Mouse (Mus musculus) spleen, embryonic (tissue): ENCODE results near the gene Elof1.
"Not testable (repeated sequence)": the region's sequence is repeated elsewhere in the genome, so short reads cannot be mapped to it uniquely, and the experiment has no call there.

Experiments used
- CTCF ChIA-PET: fragments of 350-600 bp; sonication (Branson Sonifier 250); formaldehyde crosslinking; loops from one replicate; lab custom pipeline; 2022; lab: Charles Lee

Gene Elof1

DNA sequence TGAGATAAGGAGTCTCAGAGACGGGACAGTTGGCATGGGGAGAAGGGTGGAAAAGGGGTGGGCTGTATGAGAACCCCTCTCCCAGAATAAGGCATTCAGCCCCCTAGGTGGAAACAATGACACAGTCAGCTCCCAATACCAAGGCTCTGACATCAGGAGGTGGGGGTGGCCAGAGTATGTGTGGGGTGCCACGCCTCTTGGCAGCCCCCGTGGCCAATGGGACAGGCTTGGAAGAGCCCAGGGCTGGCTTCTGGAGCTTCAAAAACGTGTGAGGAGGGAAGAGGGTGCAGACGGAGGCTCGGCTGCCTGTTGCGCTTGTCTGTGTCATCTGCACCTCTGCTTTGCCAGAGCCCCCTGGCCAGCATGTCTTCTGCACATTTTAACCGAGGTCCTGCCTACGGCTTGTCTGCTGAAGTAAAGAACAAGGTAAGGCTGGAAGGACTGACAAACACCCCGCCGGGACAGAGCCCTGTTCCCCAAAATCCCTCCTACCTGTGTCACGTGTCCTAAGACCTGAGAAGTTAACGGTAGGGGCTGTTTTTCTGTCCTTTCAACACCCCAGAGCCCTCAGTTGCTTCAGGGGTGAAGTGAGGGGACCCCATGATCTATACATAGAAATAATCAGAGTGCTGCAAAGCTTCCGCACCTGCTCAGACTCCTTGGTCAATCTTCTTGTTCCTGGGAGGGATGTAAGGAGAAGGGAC lies 17.8 kb downstream of the Elof1 start, which contains the start of gene Cnn1:
TSS of gene Cnn1 (plus strand) at position 224 of the 704 bp plus-strand sequence.
- CTCF ChIA-PET, result no interaction called here

DNA sequence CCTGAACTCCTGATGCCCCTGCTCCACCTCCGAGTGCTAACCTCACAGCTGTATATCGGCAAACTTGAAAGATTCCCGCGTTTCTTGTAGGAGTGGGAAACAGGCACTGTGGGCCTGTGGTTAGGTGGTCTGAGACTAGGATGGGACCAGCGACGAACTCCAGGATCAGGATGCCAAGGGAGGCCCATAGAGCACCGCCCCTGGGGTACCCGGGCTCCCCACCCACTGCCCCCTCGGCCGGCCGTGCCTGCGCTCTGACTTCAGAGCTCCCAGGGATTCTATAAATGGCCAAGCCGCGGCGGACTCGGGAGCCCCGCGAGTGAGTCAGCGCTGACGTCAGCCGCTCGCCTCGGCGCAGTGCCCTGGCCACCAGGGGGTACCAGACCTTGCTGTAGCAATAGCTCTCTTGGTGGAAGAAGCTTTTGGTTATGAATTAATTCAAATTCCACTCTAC lies 21.1 kb downstream of the Elof1 start:
- CTCF ChIA-PET, result interaction anchor here (0.5 to 1.6 kb wide), 4 partner anchors 13 to 142 kb away, joined by 3 to 8 read pairs (median 5); no protein-coding TSS in a partner anchor

DNA sequence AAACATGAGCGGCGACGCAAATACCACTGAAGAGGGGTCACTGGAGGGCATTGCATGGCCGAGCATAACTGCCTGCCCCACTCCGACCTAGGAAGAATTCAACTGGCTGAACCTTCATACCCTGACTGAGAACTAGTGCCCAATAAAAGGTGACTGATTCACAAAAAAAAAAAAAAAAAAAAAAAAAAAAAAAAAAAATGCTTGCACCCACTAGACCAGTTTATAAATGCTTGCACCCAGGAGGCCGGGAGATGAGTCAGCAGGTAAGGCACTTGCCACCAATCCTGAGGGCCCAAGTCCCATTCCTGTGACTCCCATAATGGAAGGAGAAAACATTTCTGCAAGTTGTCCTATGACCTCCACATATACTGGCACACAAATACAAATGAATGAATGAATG lies 24.2 kb downstream of the Elof1 start:
- CTCF ChIA-PET, result no interaction called here

DNA sequence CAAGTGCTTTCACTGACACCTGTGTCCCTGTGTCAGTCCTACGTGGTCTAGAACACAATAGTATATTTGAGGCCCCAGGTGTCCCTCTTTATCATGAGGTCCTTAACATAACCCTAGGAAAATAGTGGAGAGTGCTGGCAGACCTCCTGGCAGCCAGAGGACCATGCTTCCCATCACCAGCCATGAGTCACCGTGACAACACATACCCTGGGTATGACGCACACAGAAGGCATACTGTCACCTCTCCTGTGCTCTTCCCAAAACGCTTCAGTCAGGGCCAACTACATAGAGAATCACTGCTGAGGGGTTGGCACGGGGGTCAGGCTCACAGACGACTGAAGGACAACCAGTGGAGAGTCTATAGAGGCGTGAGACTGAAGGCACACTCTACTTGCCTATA lies 27.0 kb downstream of the Elof1 start:
- CTCF ChIA-PET, result no interaction called here

DNA sequence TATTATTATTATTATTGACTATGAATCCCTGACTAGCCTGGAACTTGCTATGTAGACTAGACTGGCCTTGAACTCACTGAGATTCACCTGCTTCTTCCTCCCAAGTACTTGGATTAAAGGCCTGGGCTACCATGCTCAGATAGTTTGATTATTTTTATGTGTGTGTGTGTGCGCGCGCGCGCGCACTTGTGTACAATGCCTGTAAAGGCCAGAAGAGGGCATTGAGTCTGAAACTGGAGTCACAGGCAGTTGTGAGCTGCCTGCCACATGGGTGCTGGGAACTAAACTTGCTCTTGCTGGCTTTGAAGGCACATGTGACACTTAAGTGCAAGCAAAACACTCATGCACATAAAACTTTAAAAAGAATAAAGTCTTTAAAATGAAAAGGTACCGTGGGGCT lies 27.7 kb downstream of the Elof1 start:
- CTCF ChIA-PET, result no interaction called here

DNA sequence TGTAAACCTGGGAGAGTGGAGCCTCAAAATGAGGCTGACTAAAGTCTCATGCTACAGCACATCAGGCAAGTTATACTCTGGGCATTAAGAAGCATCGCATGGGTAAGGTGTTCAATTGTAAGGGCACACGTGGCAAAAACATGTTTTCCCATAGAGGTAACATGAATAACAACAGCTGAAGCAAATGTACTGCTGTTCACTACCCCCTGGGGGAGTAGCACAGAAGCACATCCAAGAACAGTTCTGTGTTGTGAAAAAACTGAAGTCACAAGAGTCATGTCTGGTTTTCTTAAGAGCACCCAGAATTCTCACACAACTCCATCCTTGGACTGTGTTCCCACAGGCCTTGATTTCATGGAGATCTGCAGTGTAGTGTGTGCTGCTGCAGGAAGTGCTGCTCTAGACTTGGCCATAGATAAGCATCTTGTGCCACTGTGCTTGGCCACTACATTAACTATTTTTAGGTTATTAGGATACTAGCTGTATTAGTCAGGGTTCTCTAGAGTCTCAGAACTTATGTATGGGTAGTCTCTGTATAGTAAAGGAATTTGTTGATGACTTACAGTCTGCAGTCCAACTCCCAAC lies 29.8 kb downstream of the Elof1 start:
- CTCF ChIA-PET, result no interaction called here

DNA sequence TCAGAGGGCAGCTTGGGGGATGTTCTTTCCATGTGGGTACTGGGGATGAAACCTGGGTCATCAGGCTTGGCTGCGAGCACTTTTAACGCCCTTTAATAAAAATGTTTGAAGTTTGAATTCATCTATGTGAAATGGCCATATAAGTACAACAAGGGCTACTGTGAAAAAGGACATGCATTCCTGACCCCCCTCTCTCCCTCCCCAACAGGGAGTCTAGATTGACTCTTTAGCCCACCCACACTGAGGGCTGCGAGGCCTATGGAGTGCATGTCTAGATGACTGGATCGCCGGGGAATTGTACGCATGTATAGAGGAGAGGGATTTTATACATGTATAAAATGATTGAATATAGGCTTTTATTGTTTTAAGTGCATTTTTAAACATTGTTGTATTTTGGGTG lies 31.0 kb downstream of the Elof1 start:
- CTCF ChIA-PET, result interaction anchor here (0.7 kb wide), 1 partner anchor 52 kb away, joined by 3 read pairs; no protein-coding TSS in a partner anchor

DNA sequence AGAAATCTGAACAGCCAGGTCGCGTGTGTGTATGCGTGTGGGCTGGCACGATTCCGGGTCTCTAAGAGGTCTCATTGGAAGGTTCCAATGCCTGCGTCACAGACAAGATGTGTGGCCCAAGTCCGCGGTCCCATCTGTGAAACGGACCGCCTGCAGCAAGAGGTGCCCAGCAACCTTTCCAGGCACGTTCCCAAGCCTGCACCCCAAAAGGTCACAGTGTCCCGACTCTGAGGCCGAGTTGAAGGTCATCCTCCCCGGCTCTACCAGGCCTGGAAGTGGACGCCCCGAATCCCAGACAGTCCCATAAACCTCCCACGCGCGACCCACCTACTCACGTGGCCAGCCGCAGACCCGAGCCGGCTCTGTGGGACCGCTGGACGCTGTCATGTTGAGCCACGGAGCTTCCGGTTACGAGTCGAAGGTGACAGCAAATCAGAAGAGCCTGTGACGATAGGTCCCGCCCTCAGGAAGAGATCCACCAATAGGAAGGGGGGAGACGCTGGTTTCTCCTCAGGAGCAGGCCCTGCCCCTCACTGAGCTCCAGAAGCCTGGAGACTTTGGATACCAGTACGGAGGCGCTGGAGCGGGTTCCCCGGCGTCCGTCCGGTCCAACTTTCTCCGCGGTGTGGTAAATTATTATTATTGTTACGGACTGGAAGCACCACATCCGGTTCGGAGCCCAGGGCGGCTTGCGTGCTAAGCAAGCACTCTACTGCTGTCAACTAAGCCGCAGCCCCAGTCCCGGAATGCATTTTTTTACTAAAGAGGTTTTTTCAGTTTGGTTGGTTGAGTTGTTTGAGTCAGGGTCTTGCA lies 31.7 kb downstream of the Elof1 start, which contains the start of gene Ecsit:
TSS of gene Ecsit (minus strand) at position 417 of the 813 bp plus-strand sequence.
- CTCF ChIA-PET, result interaction anchor here (0.5 to 0.7 kb wide), 3 partner anchors 10 to 59 kb away, joined by 3 to 19 read pairs (median 3); no protein-coding TSS in a partner anchor

DNA sequence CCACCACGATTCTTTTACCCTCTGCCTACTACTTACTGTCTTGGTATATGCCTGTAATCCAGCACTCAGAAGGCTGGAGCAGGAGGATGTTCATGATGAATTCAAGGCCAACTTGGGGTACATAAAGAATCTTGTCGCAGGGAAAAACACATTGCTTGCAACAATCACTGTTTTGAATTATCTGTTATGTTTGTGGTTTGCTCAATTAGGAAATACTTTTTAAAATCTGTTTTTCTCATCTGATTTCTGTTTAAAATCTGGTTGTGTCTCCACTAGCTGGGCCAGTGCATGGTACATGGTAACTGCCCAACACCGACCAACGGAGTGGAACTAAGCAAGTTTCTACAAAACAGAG lies 32.3 kb downstream of the Elof1 start:
- CTCF ChIA-PET, result interaction anchor here (0.5 kb wide), 1 partner anchor 60 kb away, joined by 3 read pairs; no protein-coding TSS in a partner anchor

DNA sequence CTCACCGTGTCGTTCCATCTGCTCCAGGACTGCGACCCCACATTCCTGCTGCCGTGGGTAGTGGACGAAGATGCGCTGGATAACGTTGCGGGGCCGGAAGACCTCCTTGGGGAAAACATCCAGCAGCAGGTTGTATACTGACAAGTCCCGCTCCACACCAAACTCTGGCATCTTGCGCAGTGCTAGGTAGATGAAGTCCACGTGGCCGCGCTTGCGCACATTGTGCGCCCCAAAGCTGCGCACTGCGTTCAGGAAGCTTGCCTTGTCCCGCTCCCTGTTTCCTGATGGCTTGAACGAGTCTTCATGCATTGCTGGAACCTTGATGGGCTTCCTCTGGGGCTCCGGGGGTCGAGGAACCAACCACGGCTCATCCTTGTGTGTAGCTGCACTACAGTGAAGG lies 40.7 kb downstream of the Elof1 start:
- CTCF ChIA-PET, result no interaction called here

DNA sequence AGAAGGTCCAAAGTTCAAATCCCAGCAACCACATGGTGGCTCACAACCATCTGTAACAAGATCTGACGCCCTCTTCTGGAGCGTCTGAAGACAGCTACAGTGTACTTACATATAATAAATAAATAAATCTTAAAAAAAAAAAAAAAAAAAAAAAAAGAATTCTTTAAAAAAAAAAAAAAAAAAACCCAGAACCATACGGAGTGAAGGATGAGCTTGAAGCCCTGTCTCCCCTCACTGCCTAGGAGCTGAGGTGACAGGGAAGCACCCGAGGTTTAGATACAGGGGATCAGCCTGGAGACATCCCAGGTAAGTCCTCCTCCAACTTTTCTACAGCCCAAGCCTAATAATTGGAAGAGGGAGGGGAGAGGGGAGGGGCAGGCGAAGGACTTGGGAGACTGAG lies 41.2 kb downstream of the Elof1 start:
- CTCF ChIA-PET, result not testable (repeated sequence)

DNA sequence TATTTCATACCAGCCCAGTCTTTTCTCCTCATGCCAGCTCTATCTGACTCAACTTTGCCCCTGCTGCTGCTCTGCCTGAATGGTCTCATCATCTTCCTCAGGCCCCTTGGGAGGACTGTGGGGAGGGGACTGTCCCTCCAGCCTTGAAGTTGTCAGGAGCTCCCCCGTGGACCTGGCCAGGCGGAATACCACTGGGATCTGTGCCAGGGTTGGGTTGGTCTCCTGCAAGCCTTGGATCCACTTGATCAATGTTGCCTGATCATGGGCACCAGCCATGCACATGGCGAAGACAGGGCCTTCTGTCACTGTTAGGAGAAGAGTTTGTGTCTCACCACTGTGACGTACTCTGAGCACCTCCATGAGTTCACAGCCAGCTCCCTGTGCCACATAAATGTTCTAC lies 44.7 kb downstream of the Elof1 start:
- CTCF ChIA-PET, result no interaction called here

DNA sequence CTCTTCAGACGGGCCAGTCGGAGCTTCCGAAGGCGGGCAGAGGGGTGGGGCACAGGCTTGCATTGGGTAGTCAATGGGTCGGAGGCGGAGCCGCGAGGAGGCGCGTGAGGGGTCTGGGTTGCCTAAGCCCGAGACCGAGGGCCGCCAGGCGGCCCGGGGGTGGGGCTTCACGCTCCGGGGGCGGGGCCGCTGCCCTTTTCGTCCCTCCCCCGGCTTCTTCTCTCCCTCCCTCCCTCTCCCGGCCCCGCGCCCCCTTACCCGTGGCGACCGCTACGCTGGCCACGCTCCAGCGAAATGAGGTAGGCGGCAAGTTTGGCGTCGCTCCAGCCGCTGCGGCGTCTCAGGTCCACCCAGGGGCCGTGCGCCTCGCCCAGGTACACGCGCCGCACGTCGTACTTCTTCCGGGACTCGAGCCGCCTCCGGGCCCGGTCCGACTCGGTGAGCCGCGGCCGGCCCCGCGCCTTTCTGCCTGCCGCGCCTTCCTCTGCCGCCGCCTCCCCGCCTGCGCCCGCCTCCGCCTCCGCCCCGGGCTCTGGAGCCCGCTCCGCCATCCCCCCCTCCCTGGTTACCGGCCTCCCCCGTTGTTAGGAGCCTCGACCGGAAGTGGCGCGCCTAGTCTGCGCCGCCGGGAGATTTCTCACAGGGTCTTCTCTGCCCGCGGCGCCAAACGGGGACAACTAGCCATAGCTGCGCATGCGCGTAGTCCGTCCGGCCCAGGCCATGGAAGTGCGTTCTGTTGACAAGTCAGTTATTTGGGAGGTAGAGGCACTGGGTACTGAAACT lies 46.0 kb downstream of the Elof1 start, which contains the start of the genes Gm49318 and Zfp653:
TSS of gene Gm49318 (minus strand) at position 469 of the 783 bp plus-strand sequence.
TSS of gene Zfp653 (minus strand) at position 586 of the 783 bp plus-strand sequence.
- CTCF ChIA-PET, result no interaction called here

DNA sequence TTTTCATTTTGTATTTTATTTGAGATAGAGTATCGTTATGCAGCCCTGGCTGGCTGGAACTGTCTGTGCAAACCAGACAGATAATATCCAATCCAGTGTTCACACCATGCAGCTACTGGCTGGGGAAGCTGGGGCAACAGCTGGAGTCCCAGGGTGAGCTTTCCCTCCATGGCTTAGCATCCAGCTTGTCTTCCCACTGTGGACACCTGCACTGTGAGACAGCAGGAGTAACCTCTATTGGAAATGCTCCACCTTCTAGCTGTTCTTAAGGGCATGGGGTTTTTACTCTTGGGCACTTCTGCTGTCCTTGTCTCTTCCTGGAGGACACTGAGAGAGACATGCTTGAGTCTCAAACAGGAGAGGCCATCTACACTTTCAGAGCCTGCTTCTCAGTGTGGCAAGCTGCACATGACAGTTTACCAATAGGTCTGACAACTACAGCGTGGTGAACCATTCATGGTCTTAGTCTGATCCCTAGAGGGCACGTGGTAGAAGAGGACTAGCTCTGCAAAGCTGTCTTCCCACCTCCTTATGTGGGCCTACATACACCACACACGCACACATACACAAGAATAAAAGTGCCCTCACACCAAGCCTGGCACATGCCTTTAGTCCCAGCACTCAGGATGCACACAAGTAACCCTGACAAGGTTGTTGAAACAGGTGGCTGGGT lies 47.0 kb downstream of the Elof1 start:
- CTCF ChIA-PET, result no interaction called here

DNA sequence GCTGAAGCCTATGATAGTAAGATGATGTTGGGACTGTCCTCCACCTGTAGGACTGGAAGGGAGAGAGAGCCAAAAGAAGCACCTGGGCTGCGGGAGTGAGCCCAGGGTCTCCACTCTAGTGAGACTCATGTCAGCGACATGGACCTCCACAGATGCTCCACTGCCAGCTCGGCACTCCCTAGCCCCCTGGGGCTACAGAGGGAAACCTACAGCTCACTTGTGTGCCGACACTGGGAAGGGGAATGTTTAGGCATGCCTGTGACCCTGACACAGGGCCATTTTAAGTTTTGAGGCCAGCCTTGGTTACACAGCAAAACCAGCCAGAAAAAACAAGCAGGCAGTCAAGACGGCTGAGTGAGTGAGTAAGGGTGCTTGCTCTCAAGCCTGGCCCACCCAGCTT lies 49.8 kb downstream of the Elof1 start:
- CTCF ChIA-PET, result interaction anchor here (0.6 to 1.7 kb wide), 3 partner anchors 76 to 158 kb away, joined by 3 to 4 read pairs (median 3); partner anchors contain the start of gene Zfp809

DNA sequence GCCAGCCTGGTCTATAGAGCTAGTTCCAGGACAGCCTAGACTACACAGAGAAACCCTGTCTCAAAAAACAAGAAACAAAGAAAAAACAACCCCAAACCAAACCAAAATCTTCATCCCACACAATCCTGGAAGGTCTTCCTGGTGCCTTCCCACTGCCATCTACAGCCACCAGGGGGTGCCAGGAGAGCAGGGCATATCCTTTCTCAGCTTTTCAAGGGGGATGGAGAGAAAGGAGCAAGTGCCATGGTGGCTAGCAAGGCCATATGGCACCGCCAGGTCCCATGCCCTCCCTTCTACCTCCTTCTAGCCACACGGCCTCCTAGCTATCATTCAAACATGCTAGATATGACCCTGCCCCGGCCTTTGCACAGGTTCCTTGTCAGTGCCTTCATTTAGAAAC lies 50.5 kb downstream of the Elof1 start:
- CTCF ChIA-PET, result interaction anchor here (0.9 to 1.7 kb wide), 3 partner anchors 74 to 159 kb away, joined by 3 to 4 read pairs (median 3); partner anchors contain the start of gene Zfp809

DNA sequence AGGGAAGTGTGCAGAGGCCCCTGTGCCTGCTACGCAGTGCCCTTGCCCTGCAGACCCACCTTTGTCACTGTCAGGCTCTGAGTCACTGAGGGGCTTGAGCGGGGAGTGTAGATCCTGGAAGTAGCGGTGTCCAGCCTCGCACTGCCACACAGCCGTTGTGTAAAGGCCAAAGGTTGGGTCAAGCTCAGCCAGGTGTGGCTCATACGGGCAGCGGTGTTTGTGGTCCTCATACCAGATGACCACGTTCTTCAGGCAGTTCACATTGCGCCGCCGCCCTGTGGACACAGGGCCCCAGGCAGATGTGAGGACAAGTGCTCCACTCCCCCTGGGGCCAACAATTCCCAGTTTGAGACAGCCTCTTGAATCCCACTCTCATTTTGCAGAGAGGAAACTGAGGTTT lies 51.3 kb downstream of the Elof1 start:
- CTCF ChIA-PET, result interaction anchor here (1.7 kb wide), 1 partner anchor 160 kb away, joined by 4 read pairs; the partner anchor contains the start of gene Zfp809

DNA sequence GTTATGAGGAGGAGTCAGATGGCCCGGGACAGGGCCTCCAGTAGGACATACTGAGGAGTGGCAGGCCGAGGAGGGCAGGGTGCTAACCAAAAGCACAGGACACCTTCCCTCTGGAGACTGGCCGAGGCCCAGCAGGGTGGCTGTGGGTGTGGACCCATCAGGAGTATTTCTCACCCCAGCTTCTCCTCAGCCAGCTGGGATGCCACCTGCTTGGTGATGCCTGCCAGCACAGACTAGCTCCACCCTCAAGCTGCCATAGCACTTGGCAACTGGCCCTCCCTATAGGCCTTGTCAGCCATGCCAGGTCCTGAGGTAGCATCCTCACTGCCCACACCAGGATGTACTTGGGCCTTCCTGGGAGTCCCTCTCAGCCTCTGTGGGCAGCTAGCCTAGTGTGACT lies 52.6 kb downstream of the Elof1 start:
- CTCF ChIA-PET, result no interaction called here
